Mouse (Mus musculus): Measurements from ENCODE around the gene Rbl1. TPM values are rescaled to one million over a fixed set of nuclear protein-coding genes. Genes with fewer than 3 reads are reported as not detected.

Gene Rbl1
- total RNA-seq, 2 experiments from 2014 or later: 1.6 to 2.4 TPM

DNA sequence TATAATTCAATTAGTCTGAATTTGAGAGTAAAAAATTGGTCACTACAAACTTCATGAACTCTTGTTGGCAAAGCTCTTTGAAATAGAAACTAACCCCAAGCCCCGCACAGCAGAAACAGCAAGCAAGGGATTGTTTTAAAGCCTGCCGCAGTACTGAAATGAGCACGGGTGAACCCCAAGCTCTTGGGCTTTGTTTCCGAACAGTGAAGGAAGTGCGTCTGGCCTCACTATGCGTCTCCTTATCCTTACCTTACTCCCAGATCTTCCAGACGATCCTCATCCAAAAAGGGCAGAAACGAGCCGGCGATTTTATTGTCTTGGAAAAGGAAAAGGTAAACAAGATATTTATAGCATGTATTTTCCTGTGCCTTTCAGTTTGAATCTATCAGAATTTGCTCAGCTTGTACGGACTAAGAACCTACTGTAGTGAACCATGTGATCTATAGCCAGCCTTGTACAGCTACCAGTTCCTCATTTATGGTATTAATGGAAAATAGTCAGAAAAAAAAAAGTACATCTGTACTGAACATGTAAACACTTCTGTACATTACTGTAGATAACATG, 74.7 kb downstream of the Rbl1 start:
- no peak for DNase-seq (ENCODE audit: extremely low spot score in 1 of 2, low spot score in 2 of 2)
- Histone ChIP-seq H3K27ac (no peak overlapping the region), H3K4me3 (no peak overlapping the region)
- TF ChIP-seq CTCF (IDR thresholded peaks at IDR 0.05): no peak
- intact Hi-C loops (cut with DNase I): loop anchor here (5.0 to 10.0 kb wide), 2 partner anchors 128 to 445 kb away; partner anchors contain the start of gene Blcap

- intact Hi-C loops (cut with DNase I): loop anchor here (5.0 to 10.0 kb wide), 2 partner anchors 128 to 446 kb away; partner anchors contain the start of gene Blcap
- DNase-seq (ENCODE audit: extremely low spot score in 1 of 2, low spot score in 2 of 2): no peak
- TF ChIP-seq CTCF (IDR thresholded peaks at IDR 0.05): no peak
- H3K27ac ChIP-seq: no peak overlapping the region
- no peak overlapping the region for H3K4me3 ChIP-seq
Measured at GRCm38 (mm10) chr2:157129096-157129495, 75.2 kb downstream of the Rbl1 start.

DNA sequence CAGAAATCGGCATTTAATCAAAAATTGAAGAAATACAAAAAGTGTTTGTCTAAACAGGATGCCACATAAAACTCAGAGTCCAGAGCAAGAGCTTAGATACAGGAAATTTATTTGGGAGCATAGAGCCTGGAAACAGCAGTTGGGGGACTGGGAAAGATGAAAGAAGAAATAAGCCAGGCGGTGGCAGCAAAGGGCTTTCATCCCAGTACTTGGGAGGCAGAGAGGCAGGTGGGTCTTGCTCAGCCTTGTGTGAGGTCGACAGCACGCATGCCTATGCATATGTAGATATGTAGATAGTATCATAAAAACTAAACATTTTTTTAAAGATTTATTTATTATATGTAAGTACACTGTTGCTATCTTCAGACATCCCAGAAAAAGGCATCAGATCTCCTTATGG, 76.3 kb downstream of the Rbl1 start:
- intact Hi-C loops (cut with DNase I): loop anchor here (5.0 to 10.0 kb wide), 2 partner anchors 129 to 447 kb away; partner anchors contain the start of gene Blcap
- Histone ChIP-seq H3K27ac (no peak overlapping the region), H3K4me3 (no peak overlapping the region)
- TF ChIP-seq CTCF (IDR thresholded peaks at IDR 0.05): peak; percentile 36
- no peak for DNase-seq (ENCODE audit: extremely low spot score in 1 of 2, low spot score in 2 of 2)

GRCm38 (mm10) chr2:157127370-157127769, 77.0 kb downstream of the Rbl1 start:
- no peak overlapping the region for H3K27ac ChIP-seq
- TF ChIP-seq CTCF (IDR thresholded peaks at IDR 0.05): no peak
- H3K4me3 ChIP-seq: no peak overlapping the region
- intact Hi-C loops (cut with DNase I): loop anchor here (5.0 to 10.0 kb wide), 2 partner anchors 130 to 447 kb away; partner anchors contain the start of gene Blcap
- DNase-seq (ENCODE audit: extremely low spot score in 1 of 2, low spot score in 2 of 2): no peak

GRCm38 (mm10) chr2:157125246-157125645, 79.1 kb downstream of the Rbl1 start:
- Histone ChIP-seq H3K4me3 (no peak overlapping the region), H3K27ac (no peak overlapping the region)
- no peak for TF ChIP-seq CTCF (IDR thresholded peaks at IDR 0.05)
- no peak for DNase-seq (ENCODE audit: extremely low spot score in 1 of 2, low spot score in 2 of 2)
- intact Hi-C loops (cut with DNase I): loop anchor here (5.0 to 10.0 kb wide), 2 partner anchors 132 to 450 kb away; partner anchors contain the start of gene Blcap

DNA sequence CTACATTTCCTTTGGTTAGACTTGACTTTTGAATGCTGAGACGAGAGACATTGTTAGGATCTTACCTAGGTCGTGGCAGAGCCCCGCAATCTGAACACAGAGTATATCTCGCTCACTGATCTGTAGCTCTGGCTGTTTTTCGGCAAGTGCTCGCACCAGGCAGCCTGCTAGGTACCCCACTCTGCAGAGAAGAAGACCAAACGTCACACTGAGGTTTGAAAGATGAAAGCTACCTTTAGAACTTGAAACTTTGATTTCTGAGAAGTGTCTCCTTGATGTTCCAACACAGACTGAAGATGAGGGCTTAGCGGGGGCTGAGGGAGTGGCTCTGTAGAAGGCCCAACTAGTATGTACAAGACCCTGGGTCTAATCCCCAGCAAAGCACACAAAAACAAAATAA, 82.6 kb downstream of the Rbl1 start:
- DNase-seq (ENCODE audit: extremely low spot score in 1 of 2, low spot score in 2 of 2): no peak
- no peak overlapping the region for H3K27ac ChIP-seq
- H3K4me3 ChIP-seq: no peak overlapping the region
- TF ChIP-seq CTCF (IDR thresholded peaks at IDR 0.05): no peak
- intact Hi-C loops (cut with DNase I): loop anchor here (10.0 kb wide), 1 partner anchor 453 kb away; the partner anchor contains the start of gene Blcap

DNA sequence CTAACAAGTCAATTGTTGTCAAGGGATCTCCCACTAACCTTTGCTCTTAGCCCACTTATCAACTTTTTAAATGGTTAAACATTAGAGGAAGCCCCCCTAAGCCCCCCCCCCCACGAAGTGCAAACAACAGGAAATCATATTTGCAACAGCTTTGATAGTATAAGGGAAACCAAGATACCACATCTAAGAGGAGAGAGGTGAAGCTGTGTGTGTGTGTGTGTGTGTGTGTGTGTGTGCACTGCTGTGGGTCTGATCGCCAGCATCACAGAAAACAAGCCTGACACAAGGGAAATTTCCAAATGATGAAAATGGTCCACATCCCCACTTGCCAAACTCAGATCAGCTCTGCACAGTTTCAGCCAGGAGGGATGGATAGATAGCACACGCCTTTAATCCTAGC, 85.3 kb downstream of the Rbl1 start:
- intact Hi-C loops (cut with DNase I): no loop called here
- TF ChIP-seq CTCF (IDR thresholded peaks at IDR 0.05): no peak
- DNase-seq (ENCODE audit: extremely low spot score in 1 of 2, low spot score in 2 of 2): no peak

DNA sequence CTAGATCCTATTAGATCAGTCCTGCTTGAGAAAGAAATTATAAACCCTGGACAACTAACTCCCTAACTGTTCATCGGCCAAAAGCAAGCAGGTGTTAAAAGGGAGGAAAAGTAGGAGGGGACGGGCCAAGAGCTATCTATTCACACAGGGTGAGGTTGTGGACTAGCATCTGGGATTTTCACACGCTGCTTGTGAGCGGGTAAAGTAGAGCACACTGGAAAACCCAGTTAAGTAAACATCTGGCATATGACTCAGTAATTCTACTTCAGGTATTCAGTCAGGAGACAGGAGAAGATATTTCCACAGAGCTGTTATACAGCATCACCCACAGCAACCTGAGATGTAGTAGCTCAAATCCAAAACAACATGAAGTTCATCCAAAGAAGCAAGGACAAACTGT, 85.8 kb downstream of the Rbl1 start:
- intact Hi-C loops (cut with DNase I): no loop called here
- H3K27ac ChIP-seq: no peak overlapping the region
- H3K4me3 ChIP-seq: no peak overlapping the region
- DNase-seq (ENCODE audit: extremely low spot score in 1 of 2, low spot score in 2 of 2): no peak
- no peak for TF ChIP-seq CTCF (IDR thresholded peaks at IDR 0.05)

More for the DNA sequence above, 85.3 kb downstream of the Rbl1 start:
- no peak overlapping the region for H3K4me3 ChIP-seq
- no peak overlapping the region for H3K27ac ChIP-seq

GRCm38 (mm10) chr2:157116964-157117363, 87.4 kb downstream of the Rbl1 start:
- no peak overlapping the region for H3K27ac ChIP-seq
- intact Hi-C loops (cut with DNase I): no loop called here

GRCm38 (mm10) chr2:157108236-157108635, 96.1 kb downstream of the Rbl1 start:
- TF ChIP-seq CTCF (IDR thresholded peaks at IDR 0.05): no peak
- intact Hi-C loops (cut with DNase I): loop anchor here (10.0 kb wide), 1 partner anchor 303 kb away; no protein-coding TSS in a partner anchor
- no peak overlapping the region for H3K4me3 ChIP-seq
- no peak for DNase-seq (ENCODE audit: extremely low spot score in 1 of 2, low spot score in 2 of 2)
- H3K27ac ChIP-seq: no peak overlapping the region

More at GRCm38 (mm10) chr2:157116964-157117363, 87.4 kb downstream of the Rbl1 start:
- TF ChIP-seq CTCF (IDR thresholded peaks at IDR 0.05): peak; percentile 82
- no peak for DNase-seq (ENCODE audit: extremely low spot score in 1 of 2, low spot score in 2 of 2)
- no peak overlapping the region for H3K4me3 ChIP-seq

DNA sequence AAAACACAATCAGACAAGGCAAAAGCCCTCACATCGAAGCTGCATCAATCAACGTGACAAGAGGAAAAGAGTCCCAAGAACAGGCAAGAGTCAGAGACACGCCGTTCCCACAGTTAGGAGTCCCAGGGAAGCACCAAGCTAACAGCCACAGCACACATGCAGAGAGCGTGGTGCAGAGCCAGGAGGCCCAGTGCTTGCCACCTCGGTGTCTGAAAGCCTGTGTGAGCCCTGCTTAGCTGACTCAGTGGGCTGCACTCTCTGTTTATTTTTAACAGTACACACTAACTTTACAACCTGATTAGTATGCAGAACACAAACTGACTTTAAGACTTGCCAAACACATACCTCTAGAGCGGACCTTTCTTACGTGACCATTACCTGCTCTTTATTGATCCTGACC, 99.9 kb downstream of the Rbl1 start:
- Histone ChIP-seq H3K4me3 (no peak overlapping the region), H3K27ac (no peak overlapping the region)
- no peak for TF ChIP-seq CTCF (IDR thresholded peaks at IDR 0.05)
- no peak for DNase-seq (ENCODE audit: extremely low spot score in 1 of 2, low spot score in 2 of 2)
- intact Hi-C loops (cut with DNase I): loop anchor here (10.0 kb wide), 1 partner anchor 300 kb away; no protein-coding TSS in a partner anchor

GRCm38 (mm10) chr2:157102256-157102655, 102.1 kb downstream of the Rbl1 start:
- DNase-seq (ENCODE audit: extremely low spot score in 1 of 2, low spot score in 2 of 2): no peak
- Histone ChIP-seq H3K4me3 (no peak overlapping the region), H3K27ac (no peak overlapping the region)
- intact Hi-C loops (cut with DNase I): loop anchor here (10.0 kb wide), 1 partner anchor 297 kb away; no protein-coding TSS in a partner anchor
- TF ChIP-seq CTCF (IDR thresholded peaks at IDR 0.05): no peak; the same call in 1 of the 2 replicates

Data from left cerebral cortex, adult 2 months (tissue).